Mouse (Mus musculus) liver, adult 2 months (tissue): ENCODE data around the gene Spcs1.

Experiments
- CTCF ChIP-seq: fragments of 200-500 bp; IDR thresholded peaks from 2 replicates; pipeline ENCODE4 v1.5.1; 2011; ENCODE audit warnings: low read depth, low read length, control low read depth
- POLR2A ChIP-seq: fragments of 200-500 bp; IDR thresholded peaks from 2 replicates; pipeline ENCODE4 v1.6.1; 2011; ENCODE audit warnings: low read length, control low read depth; ENCODE audit not compliant: insufficient read depth; ENCODE audit errors: extremely low read depth

DNA sequence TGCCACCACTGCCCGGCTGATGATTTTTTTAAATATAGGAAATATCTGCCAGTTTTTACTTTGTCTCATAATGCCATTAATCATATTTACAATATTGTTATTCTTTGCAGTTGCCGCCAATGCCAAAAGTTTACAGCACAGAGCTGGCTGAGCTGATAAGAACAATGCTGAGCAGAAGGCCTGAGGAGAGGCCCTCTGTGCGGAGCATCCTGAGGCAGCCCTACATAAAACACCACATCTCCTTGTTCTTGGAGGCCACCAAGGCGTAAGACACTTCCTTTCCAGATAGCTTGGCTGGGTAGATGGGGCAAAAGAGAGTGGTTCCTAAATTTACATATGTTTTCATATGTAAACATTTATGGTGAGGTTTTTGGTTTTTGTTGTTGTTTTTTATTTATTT is 42.4 kb downstream of the Spcs1 start:
- no peak for TF ChIP-seq CTCF
- no peak for TF ChIP-seq POLR2A
